ENCODE assay signal across 21 mouse cellular contexts in genomic region chr5:111325813-111326212, GRCm38 (mm10). TPM values are rescaled to one million over a fixed set of nuclear protein-coding genes. Genes with fewer than 3 reads are reported as not detected.
A peak's percentile ranks its signal among the peaks of the same experiment; 100 is the strongest.
DNase-seq lines count a peak whose midpoint lies in the region; ATAC-seq and TF ChIP-seq lines count a peak whose summit lies in the region.
"Had no signal": no experiment of that assay in that cellular context is flagged by ENCODE, and none has a peak within 500 bp of the region (broad histone marks: within the 10 kb centered on the region; RNA-seq: fewer than 3 reads in every experiment).

No protein-coding gene starts in this region.

- H3K4me2 ChIP-seq in intestine, postnatal 0 days (replicated peaks; ENCODE audit: low read depth), result no peak overlapping the region
- H3K4me2 ChIP-seq in intestine, embryonic 16.5 days (ENCODE audit: low read depth, low read length), result no peak overlapping the region
- H3K4me2 ChIP-seq in lung, embryonic 14.5 days, result no peak overlapping the region
- H3K4me2 ChIP-seq in stomach, postnatal 0 days (replicated peaks; ENCODE audit: low read depth), result no peak overlapping the region
- H3K4me2 ChIP-seq: forebrain, embryonic 15.5 days; hindbrain, embryonic 12.5 days had no signal

- DNase-seq in lung, embryonic 14.5 days, result peak; percentile 8
- no peak for DNase-seq in lung, postnatal 4 days
- DNase-seq in ES-CJ7 (ENCODE audit: low read depth, low spot score), result peak; percentile 34
- DNase-seq in stomach, postnatal 0 days (ENCODE audit: low spot score), result no peak
- no peak for DNase-seq in cerebellum, adult 2 months
- DNase-seq: adrenal gland, postnatal 10 days; cerebellum, adult 11-12 months; cerebellum, adult 9-11 months; cerebellum, postnatal 36 days; gastrocnemius, postnatal 25 days; heart, postnatal 10 days; heart, postnatal 4 days; kidney, adult 8-10 months had no signal

- TF ChIP-seq POLR2A in cerebellum, adult 2 months (IDR thresholded peaks at IDR 0.05; ENCODE audit: borderline replicate concordance, insufficient read depth, low read length), result no peak

- WGBS in intestine, postnatal 0 days, result 15% methylated on average over 1 of the region's 1 CpGs
- WGBS in intestine, embryonic 16.5 days, result 11% methylated on average over 1 of the region's 1 CpGs
- 6% methylated on average over 1 of the region's 1 CpGs for WGBS in lung, embryonic 14.5 days
- 10% methylated on average over 1 of the region's 1 CpGs for WGBS in stomach, postnatal 0 days
- 7% methylated on average over 1 of the region's 1 CpGs for WGBS in cerebellum, adult 2 months

- H3K27me3 ChIP-seq in intestine, postnatal 0 days (replicated peaks; ENCODE audit: control insufficient read depth, insufficient read depth, low read length), result no peaks in the 10 kb centered on the region
- no peaks in the 10 kb centered on the region for H3K27me3 ChIP-seq in intestine, embryonic 16.5 days (replicated peaks; ENCODE audit: control insufficient read depth, insufficient read depth, low read length)
- H3K27me3 ChIP-seq in lung, embryonic 14.5 days (ENCODE audit: insufficient read depth, low read length), result no peaks in the 10 kb centered on the region
- no peaks in the 10 kb centered on the region for H3K27me3 ChIP-seq in stomach, postnatal 0 days (ENCODE audit: control insufficient read depth, insufficient read depth, low read length)
- H3K27me3 ChIP-seq in cerebellum, adult 2 months (ENCODE audit: control insufficient read depth, insufficient read depth, low read length), result no peaks in the 10 kb centered on the region
- H3K27me3 ChIP-seq: forebrain, embryonic 15.5 days; hindbrain, embryonic 12.5 days; Patski had no signal

- ATAC-seq in intestine, postnatal 0 days, result no peak
- no peak for ATAC-seq in intestine, embryonic 16.5 days
- ATAC-seq in lung, embryonic 14.5 days (ENCODE audit: insufficient read depth), result no peak
- no peak for ATAC-seq in stomach, postnatal 0 days (ENCODE audit: low FRiP score, low TSS enrichment)
- ATAC-seq: forebrain, embryonic 15.5 days; hindbrain, embryonic 16.5 days; inflammation-experienced regulatory T-cells, adult 6 months; Patski had no signal

- TF ChIP-seq EP300 in stomach, postnatal 0 days (optimal IDR thresholded peaks at IDR 0.05), result no peak

- no peaks in the 10 kb centered on the region; the same call in 1 of the 2 replicates for H3K4me1 ChIP-seq in intestine, postnatal 0 days (replicated peaks; ENCODE audit: control insufficient read depth, insufficient read depth, low read length)
- H3K4me1 ChIP-seq in intestine, embryonic 16.5 days (ENCODE audit: control insufficient read depth, insufficient read depth, low read length), result peaks cover 3% of the 10 kb centered on the region; the same call in 1 of the 2 replicates
- no peaks in the 10 kb centered on the region for H3K4me1 ChIP-seq in lung, embryonic 14.5 days (ENCODE audit: insufficient read depth)
- no peaks in the 10 kb centered on the region for H3K4me1 ChIP-seq in stomach, postnatal 0 days (replicated peaks; ENCODE audit: control insufficient read depth, insufficient read depth)
- no peaks in the 10 kb centered on the region for H3K4me1 ChIP-seq in cerebellum, adult 2 months (ENCODE audit: control insufficient read depth, insufficient read depth, low read length)

- peak; percentile 29 for TF ChIP-seq CTCF in intestine, postnatal 0 days (IDR thresholded peaks at IDR 0.05; ENCODE audit: low read depth)
- peak; percentile 22 for TF ChIP-seq CTCF in lung, embryonic 14.5 days (IDR thresholded peaks at IDR 0.05; ENCODE audit: low read depth)
- peak; percentile 17; the same call in 1 of the 2 replicates for TF ChIP-seq CTCF in stomach, postnatal 0 days (IDR thresholded peaks at IDR 0.05; ENCODE audit: low read depth)
- no peak for TF ChIP-seq CTCF in cerebellum, adult 2 months (IDR thresholded peaks at IDR 0.05; ENCODE audit: borderline replicate concordance, insufficient read depth, low read depth, low read length)

- no peak overlapping the region for H3K9ac ChIP-seq in intestine, postnatal 0 days (ENCODE audit: low read depth, low read length)
- H3K9ac ChIP-seq in intestine, embryonic 16.5 days (ENCODE audit: low read depth, low read length), result no peak overlapping the region
- H3K9ac ChIP-seq in lung, embryonic 14.5 days, result no peak overlapping the region
- H3K9ac ChIP-seq in stomach, postnatal 0 days (ENCODE audit: low read length), result no peak overlapping the region
- H3K9ac ChIP-seq: forebrain, embryonic 15.5 days; hindbrain, embryonic 12.5 days had no signal

- H3K9me3 ChIP-seq in intestine, postnatal 0 days (ENCODE audit: control insufficient read depth), result no peaks in the 10 kb centered on the region
- no peaks in the 10 kb centered on the region for H3K9me3 ChIP-seq in intestine, embryonic 16.5 days (ENCODE audit: control insufficient read depth, low read length)
- H3K9me3 ChIP-seq in lung, embryonic 14.5 days (ENCODE audit: low read depth, low read length), result no peaks in the 10 kb centered on the region
- H3K9me3 ChIP-seq in stomach, postnatal 0 days (ENCODE audit: control insufficient read depth, low read length), result no peaks in the 10 kb centered on the region
- H3K9me3 ChIP-seq: embryonic facial prominence, embryonic 10.5 days; forebrain, embryonic 15.5 days; hindbrain, embryonic 12.5 days had no signal

- H3K4me3 ChIP-seq in intestine, postnatal 0 days (ENCODE audit: low read depth, low read length), result no peak overlapping the region
- no peak overlapping the region for H3K4me3 ChIP-seq in intestine, embryonic 16.5 days (ENCODE audit: low read length)
- H3K4me3 ChIP-seq in lung, embryonic 14.5 days (ENCODE audit: low read depth, low read length), result no peak overlapping the region
- H3K4me3 ChIP-seq in stomach, postnatal 0 days (ENCODE audit: low read depth, low read length), result no peak overlapping the region
- H3K4me3 ChIP-seq in cerebellum, adult 2 months (replicated peaks; ENCODE audit: insufficient read depth, low read depth, low read length), result no peak overlapping the region
- H3K4me3 ChIP-seq: embryonic facial prominence, embryonic 10.5 days; forebrain, embryonic 15.5 days; hindbrain, embryonic 12.5 days had no signal

- no peak overlapping the region for H3K27ac ChIP-seq in intestine, postnatal 0 days (ENCODE audit: low read depth, low read length)
- H3K27ac ChIP-seq in intestine, embryonic 16.5 days (ENCODE audit: low read length), result no peak overlapping the region
- H3K27ac ChIP-seq in lung, embryonic 14.5 days (ENCODE audit: low read depth), result no peak overlapping the region
- H3K27ac ChIP-seq in stomach, postnatal 0 days (replicated peaks), result no peak overlapping the region
- no peak overlapping the region for H3K27ac ChIP-seq in cerebellum, adult 2 months (ENCODE audit: insufficient read depth, low read length)
- H3K27ac ChIP-seq: embryonic facial prominence, embryonic 10.5 days; forebrain, embryonic 15.5 days; hindbrain, embryonic 12.5 days had no signal

- H3K36me3 ChIP-seq in intestine, postnatal 0 days (ENCODE audit: control insufficient read depth, insufficient read depth), result no peaks in the 10 kb centered on the region
- no peaks in the 10 kb centered on the region for H3K36me3 ChIP-seq in intestine, embryonic 16.5 days (ENCODE audit: control insufficient read depth, insufficient read depth, low read length)
- H3K36me3 ChIP-seq in lung, embryonic 14.5 days (ENCODE audit: insufficient read depth), result no peaks in the 10 kb centered on the region
- H3K36me3 ChIP-seq in stomach, postnatal 0 days (ENCODE audit: control insufficient read depth, insufficient read depth, low read length), result no peaks in the 10 kb centered on the region
- H3K36me3 ChIP-seq: embryonic facial prominence, embryonic 10.5 days; forebrain, embryonic 15.5 days; hindbrain, embryonic 12.5 days had no signal

RNA-seq across cellular contexts. Expression of gene Pitpnb, which starts 4.8 kb away (rescaled TPM):
- polyA plus RNA-seq in intestine, postnatal 0 days (2015; fragmentation: Nextera tagmentation; extraction: Ambion mirVana), result 42.9 and 44.0 TPM in 2 replicates
- 89.2 and 90.9 TPM in 2 replicates for polyA plus RNA-seq in intestine, embryonic 16.5 days (2015; fragmentation: Nextera tagmentation; extraction: Ambion mirVana)
- 120 and 123 TPM in 2 replicates for polyA plus RNA-seq in lung, embryonic 14.5 days (2014; fragmentation: Nextera tagmentation; extraction: Ambion mirVana)
- polyA plus RNA-seq in stomach, postnatal 0 days (2015; fragmentation: Nextera tagmentation; extraction: Ambion mirVana), result 61.2 and 62.5 TPM in 2 replicates
- polyA plus RNA-seq in cerebellum, adult 2 months (2012; rRNA removed), result 70.4 and 71.6 TPM in 2 replicates

Comparison
In these comparisons a context has a peak if more than half of its experiments do, and no peak if none do; other contexts are left out.
1. DNase-seq: peak in lung, embryonic 14.5 days (single experiment) and ES-CJ7 (single experiment); none in lung, postnatal 4 days (0 of 2), stomach, postnatal 0 days (single experiment) and cerebellum, adult 2 months (0 of 2).